Mouse (Mus musculus): ENCODE data around the gene Plcd1. TPM values are rescaled to one million over a fixed set of nuclear protein-coding genes. Genes with fewer than 3 reads are reported as not detected.
A peak's percentile ranks its signal among the peaks of the same experiment; 100 is the strongest.

Gene Plcd1
- total and polyA plus RNA-seq, 3 experiments, result 0.36 TPM; not detected in 2

- H3K4me3 ChIP-seq (ENCODE audit: control insufficient read depth in 1 of 2, insufficient read depth in 1 of 2, low read depth in 2 of 2, low read length in 2 of 2), result no peak overlapping the region
- TF ChIP-seq MAFK (IDR thresholded peaks at IDR 0.05; ENCODE audit: borderline replicate concordance, low read depth, low read length), result no peak
- no peak for TF ChIP-seq CTCF (IDR thresholded peaks at IDR 0.05 in 2 of 3, conservative IDR thresholded peaks at IDR 0.05 in 1 of 3; ENCODE audit: control insufficient read depth in 1 of 3, insufficient read depth in 1 of 3, low read depth in 2 of 3, low read length in 3 of 3, poor library complexity in 1 of 3, severe bottlenecking in 1 of 3)
- no peak for TF ChIP-seq MYB (IDR thresholded peaks at IDR 0.05; ENCODE audit: low read depth, low read length)
- no peak for TF ChIP-seq TCF12 (IDR thresholded peaks at IDR 0.05; ENCODE audit: low read depth, low read length)
- no peak for TF ChIP-seq MAZ (IDR thresholded peaks at IDR 0.05; ENCODE audit: low read depth, low read length)
- no peak for TF ChIP-seq USF2 (IDR thresholded peaks at IDR 0.05; ENCODE audit: borderline replicate concordance in 1 of 2, insufficient read depth in 1 of 2, low read depth in 1 of 2, low read length in 2 of 2)
- no peak for TF ChIP-seq ELF1 (IDR thresholded peaks at IDR 0.05; ENCODE audit: low read depth, low read length)
- no peak for TF ChIP-seq HCFC1 (IDR thresholded peaks at IDR 0.05; ENCODE audit: low read depth, low read length)
- no peak for TF ChIP-seq UBTF (IDR thresholded peaks at IDR 0.05; ENCODE audit: borderline replicate concordance, insufficient read depth, low read depth, low read length)
- DNase-seq (ENCODE audit: low read depth, low spot score), result no peak
- H3K79me2 ChIP-seq (ENCODE audit: control insufficient read depth, insufficient read depth, low read length, poor library complexity), result no peaks in the 10 kb centered on the region
- no peaks in the 10 kb centered on the region for H3K9me3 ChIP-seq (replicated peaks; ENCODE audit: insufficient read depth, low read length)
- no peaks in the 10 kb centered on the region; a peak in 1 of 4 replicates for H3K36me3 ChIP-seq (ENCODE audit: control insufficient read depth in 1 of 2, insufficient read depth in 2 of 2, low read length in 2 of 2)
- no peak overlapping the region for H3K27ac ChIP-seq (ENCODE audit: control insufficient read depth, low read depth, low read length)
- H3K4me1 ChIP-seq (ENCODE audit: control insufficient read depth in 1 of 2, insufficient read depth in 2 of 2, low read length in 2 of 2), result no peaks in the 10 kb centered on the region
- no peak overlapping the region for H3K9ac ChIP-seq (ENCODE audit: control insufficient read depth, low read depth, low read length, poor library complexity, severe bottlenecking)
- H3K27me3 ChIP-seq (ENCODE audit: control insufficient read depth in 1 of 2, insufficient read depth in 2 of 2, low read length in 2 of 2), result no peaks in the 10 kb centered on the region
Observed at GRCm38 (mm10) chr9:119040101-119040775, 53.1 kb downstream of the Plcd1 start.

- DNase-seq (ENCODE audit: low read depth, low spot score), result peak; percentile 36
- Histone ChIP-seq H3K9ac (ENCODE audit: control insufficient read depth, low read depth, low read length, poor library complexity, severe bottlenecking) (no peak overlapping the region), H3K79me2 (ENCODE audit: control insufficient read depth, insufficient read depth, low read length, poor library complexity) (no peaks in the 10 kb centered on the region), H3K4me1 (ENCODE audit: control insufficient read depth in 1 of 2, insufficient read depth in 2 of 2, low read length in 2 of 2) (no peaks in the 10 kb centered on the region), H3K27me3 (ENCODE audit: control insufficient read depth in 1 of 2, insufficient read depth in 2 of 2, low read length in 2 of 2) (no peaks in the 10 kb centered on the region), H3K36me3 (ENCODE audit: control insufficient read depth in 1 of 2, insufficient read depth in 2 of 2, low read length in 2 of 2) (no peaks in the 10 kb centered on the region; a peak in 1 of 4 replicates), H3K27ac (ENCODE audit: control insufficient read depth, low read depth, low read length) (no peak overlapping the region), H3K4me3 (ENCODE audit: control insufficient read depth in 1 of 2, insufficient read depth in 1 of 2, low read depth in 2 of 2, low read length in 2 of 2) (no peak overlapping the region), H3K9me3 (replicated peaks; ENCODE audit: insufficient read depth, low read length) (no peaks in the 10 kb centered on the region)
- TF ChIP-seq ETS1 (IDR thresholded peaks at IDR 0.05; ENCODE audit: low read depth, low read length), result 0 out of 2 replicates have a peak, but pooled peaks have one; percentile 8
- peak; percentile 33; the same call in 1 of the 2 replicates for TF ChIP-seq TAL1 (IDR thresholded peaks at IDR 0.05; ENCODE audit: low read length)
- peak in 1 of 2 experiments; percentile 33; a peak in 2 of 4 replicates for TF ChIP-seq EP300 (IDR thresholded peaks at IDR 0.05; ENCODE audit: low read depth in 1 of 2, low read length in 2 of 2)
- no peak for TF ChIP-seq USF2 (IDR thresholded peaks at IDR 0.05; ENCODE audit: borderline replicate concordance in 1 of 2, insufficient read depth in 1 of 2, low read depth in 1 of 2, low read length in 2 of 2)
- peak; percentile 49 for TF ChIP-seq GATA1 (IDR thresholded peaks at IDR 0.05; ENCODE audit: low read depth, low read length)
- TF ChIP-seq CHD2 (IDR thresholded peaks at IDR 0.05; ENCODE audit: low read length), result no peak
- TF ChIP-seq TCF12 (IDR thresholded peaks at IDR 0.05; ENCODE audit: low read depth, low read length), result peak; percentile 33; the same call in 1 of the 2 replicates
- no peak for TF ChIP-seq NRF1 (IDR thresholded peaks at IDR 0.05; ENCODE audit: insufficient read depth, low read depth, low read length, poor library complexity, severe bottlenecking)
- TF ChIP-seq MYB (IDR thresholded peaks at IDR 0.05; ENCODE audit: low read depth, low read length), result no peak
- no peak for TF ChIP-seq NELFE (IDR thresholded peaks at IDR 0.05; ENCODE audit: low read depth, low read length)
- no peak for TF ChIP-seq JUND (IDR thresholded peaks at IDR 0.05; ENCODE audit: low read depth, low read length)
- TF ChIP-seq UBTF (IDR thresholded peaks at IDR 0.05; ENCODE audit: borderline replicate concordance, insufficient read depth, low read depth, low read length), result no peak
Observed at GRCm38 (mm10) chr9:119038574-119038973, 54.7 kb downstream of the Plcd1 start.

Measured in MEL (cell line).